Mouse (Mus musculus) R1 (cell line): ENCODE results near the gene Esrrg.

ENCODE experiments used
- DNase-seq: peaks from one replicate; pipeline ENCODE4 v3.0.0-alpha.2; 2018; ENCODE audit warnings: low read depth, low spot score

Gene Esrrg

GRCm38 (mm10) chr1:188153665-188154064 is 545.1 kb downstream of the Esrrg start:
- DNase-seq, result no peak

- peak; percentile 6 for DNase-seq
Observed at GRCm38 (mm10) chr1:188154466-188155110, 546.0 kb downstream of the Esrrg start.

- no peak for DNase-seq
Observed at GRCm38 (mm10) chr1:188155135-188155779, 546.7 kb downstream of the Esrrg start.

- no peak for DNase-seq
Observed at GRCm38 (mm10) chr1:188156520-188156919, 547.9 kb downstream of the Esrrg start.

- no peak for DNase-seq
Observed at GRCm38 (mm10) chr1:188157237-188157955, 548.8 kb downstream of the Esrrg start.

- DNase-seq, result no peak
Observed at GRCm38 (mm10) chr1:188158675-188159074, 550.1 kb downstream of the Esrrg start.

GRCm38 (mm10) chr1:188159108-188159507 is 550.5 kb downstream of the Esrrg start:
- DNase-seq, result no peak

- DNase-seq, result no peak
Observed at GRCm38 (mm10) chr1:188163058-188163457, 554.5 kb downstream of the Esrrg start.

GRCm38 (mm10) chr1:188164251-188164650 is 555.7 kb downstream of the Esrrg start:
- no peak for DNase-seq

GRCm38 (mm10) chr1:188173859-188174258 is 565.3 kb downstream of the Esrrg start:
- DNase-seq, result no peak

GRCm38 (mm10) chr1:188182951-188183350 is 574.4 kb downstream of the Esrrg start:
- DNase-seq, result no peak

- no peak for DNase-seq
Observed at GRCm38 (mm10) chr1:188186440-188187117, 578.0 kb downstream of the Esrrg start.

- DNase-seq, result no peak
Observed at GRCm38 (mm10) chr1:188192971-188193370, 584.4 kb downstream of the Esrrg start.

- no peak for DNase-seq
Observed at GRCm38 (mm10) chr1:188207421-188207820, 598.8 kb downstream of the Esrrg start.

GRCm38 (mm10) chr1:188209025-188209424 is 600.4 kb downstream of the Esrrg start:
- DNase-seq, result no peak

GRCm38 (mm10) chr1:188214885-188215611 is 606.5 kb downstream of the Esrrg start:
- DNase-seq, result no peak

- DNase-seq, result no peak
Observed at GRCm38 (mm10) chr1:188221226-188221792, 612.7 kb downstream of the Esrrg start.

- DNase-seq, result no peak
Observed at GRCm38 (mm10) chr1:188233036-188233724, 624.6 kb downstream of the Esrrg start.

GRCm38 (mm10) chr1:188238636-188239035 is 630.0 kb downstream of the Esrrg start:
- no peak for DNase-seq

- DNase-seq, result no peak
Observed at GRCm38 (mm10) chr1:188241766-188242165, 633.2 kb downstream of the Esrrg start.

GRCm38 (mm10) chr1:188257500-188257899 is 648.9 kb downstream of the Esrrg start:
- no peak for DNase-seq
